Mouse (Mus musculus) thymus, postnatal 0 days (tissue): ENCODE measurements around the gene Timp2. TPM values are rescaled to one million over a fixed set of nuclear protein-coding genes. Genes with fewer than 3 reads are reported as not detected.

Experiments used
- polyA plus RNA-seq: library from polyadenylated mRNA; unstranded; fragments of >200 nt; fragmentation: Nextera tagmentation; extraction: Ambion mirVana; gene quantifications from 2 replicates; pipeline ENCODE4 v1.2.1, GENCODE M21; 2015

Timp2 gene
- polyA plus RNA-seq, 1 experiment from 2014 or later = 45.1 TPM

Other genes with a start within 250 kb of the Timp2 start
- gene Dnah17, start 225.1 kb downstream of the Timp2 start, polyA plus RNA-seq = 0.63 and 0.88 TPM in 2 replicates
- gene Cyth1, start 107.1 kb downstream of the Timp2 start, polyA plus RNA-seq = 44.7 and 46.1 TPM in 2 replicates
- gene Usp36, start 65.5 kb downstream of the Timp2 start, polyA plus RNA-seq = 13.0 and 15.2 TPM in 2 replicates
- gene Cep295nl, start 13.2 kb downstream of the Timp2 start, polyA plus RNA-seq = 0.21 and 0.30 TPM in 2 replicates
- gene Lgals3bp, start 46.4 kb upstream of the Timp2 start, polyA plus RNA-seq = 100.0 and 116 TPM in 2 replicates
- 24.6 and 26.6 TPM in 2 replicates for gene Cant1, start 63.3 kb upstream of the Timp2 start, polyA plus RNA-seq
- 2.4 and 2.8 TPM in 2 replicates for gene C1qtnf1, start 72.5 kb upstream of the Timp2 start, polyA plus RNA-seq
- gene Engase, start 121.1 kb upstream of the Timp2 start, polyA plus RNA-seq = 16.0 and 17.1 TPM in 2 replicates